Mouse (Mus musculus) ES-E14 (cell line): ENCODE results near the gene Cnot2. TPM values are rescaled to one million over a fixed set of nuclear protein-coding genes. Genes with fewer than 3 reads are reported as not detected.

Source experiments
- DNase-seq: peaks from one replicate; pipeline ENCODE4 v3.0.0-alpha.2; 2013; ENCODE audit warnings: low read depth, low spot score
- H3K27ac ChIP-seq: 2 replicates; pipeline ENCODE4 v1.5.1; 2012; ENCODE audit warnings: low read depth, mild to moderate bottlenecking, low read length, moderate library complexity, mixed read lengths; ENCODE audit not compliant: poor library complexity, insufficient read depth, severe bottlenecking
- H3K36me3 ChIP-seq: 2 replicates; pipeline ENCODE4 v1.6.1; 2012; ENCODE audit warnings: mild to moderate bottlenecking, low read length, moderate library complexity, mixed read lengths; ENCODE audit not compliant: control insufficient read depth, poor library complexity, insufficient read depth, severe bottlenecking
- H3K4me1 ChIP-seq, 2 experiments: fragments of 150-350 bp in 1 of 2; sonication (generic) in 1 of 2; 2 replicates each; pipeline ENCODE4 v1.6.1; 2012; ENCODE audit warnings: low read length in 2 of 2, mild to moderate bottlenecking in 1 of 2, mixed read lengths in 1 of 2; ENCODE audit not compliant: control insufficient read depth in 2 of 2, insufficient read depth in 2 of 2, poor library complexity in 1 of 2
- H3K4me3 ChIP-seq, 2 experiments: fragments of 150-350 bp in 1 of 2; sonication (generic) in 1 of 2; 2 replicates each; pipeline ENCODE4 v1.5.1; 2012; ENCODE audit warnings: low read length in 2 of 2, low read depth in 1 of 2, mild to moderate bottlenecking in 1 of 2, mixed read lengths in 1 of 2; ENCODE audit not compliant: insufficient read depth in 1 of 2, poor library complexity in 1 of 2, severe bottlenecking in 1 of 2
- H3K9ac ChIP-seq: 2 replicates; pipeline ENCODE4 v1.6.1; 2012; ENCODE audit warnings: low read depth, mild to moderate bottlenecking, low read length, mixed read lengths; ENCODE audit not compliant: poor library complexity, insufficient read depth, severe bottlenecking
- H3K9me3 ChIP-seq: fragments of 150-350 bp; sonication (generic); 2 replicates; pipeline ENCODE4 v1.6.1; 2012; ENCODE audit warnings: low read depth, mild to moderate bottlenecking, low read length; ENCODE audit not compliant: control insufficient read depth, insufficient read depth
- CHD2 ChIP-seq: IDR thresholded peaks from 2 replicates; pipeline ENCODE4 v1.6.1; 2014; ENCODE audit warnings: mild to moderate bottlenecking, low read depth, low read length, inconsistent platforms
- HCFC1 ChIP-seq: IDR thresholded peaks from 2 replicates; pipeline ENCODE4 v1.6.1; 2012; ENCODE audit warnings: low read length, inconsistent platforms, borderline replicate concordance; ENCODE audit not compliant: insufficient read depth
- MAFK ChIP-seq: IDR thresholded peaks from 2 replicates; pipeline ENCODE4 v1.6.1; 2014; ENCODE audit warnings: mild to moderate bottlenecking, low read depth, low read length, inconsistent platforms; ENCODE audit not compliant: insufficient read depth
- ZC3H11A ChIP-seq: IDR thresholded peaks from 2 replicates; pipeline ENCODE4 v1.6.1; 2012; ENCODE audit warnings: low read depth, mild to moderate bottlenecking, inconsistent platforms, low read length, borderline replicate concordance
- ZNF384 ChIP-seq: IDR thresholded peaks from 2 replicates; pipeline ENCODE4 v1.6.1; 2012; ENCODE audit warnings: low read depth, low read length, inconsistent platforms
- in situ Hi-C, 2 experiments: fragments of 600-800 bp; cut with MboI; formaldehyde crosslinking; loops; one replicate each; pipeline ENCODE4 v1.15.1; 2025; ENCODE audit warnings: low sequenced_read_pairs in 2 of 2, inconsistent platforms in 1 of 2; ENCODE audit not compliant: unreplicated experiment in 2 of 2
- total RNA-seq: library from RNA; depleted of rRNA; stranded (reverse); fragments of 300-350 nt; gene quantifications from 2 replicates; pipeline ENCODE4 v1.2.3, GENCODE M21; 2012

Cnot2 gene
- total RNA-seq, 1 experiment = 80.5 TPM

DNA sequence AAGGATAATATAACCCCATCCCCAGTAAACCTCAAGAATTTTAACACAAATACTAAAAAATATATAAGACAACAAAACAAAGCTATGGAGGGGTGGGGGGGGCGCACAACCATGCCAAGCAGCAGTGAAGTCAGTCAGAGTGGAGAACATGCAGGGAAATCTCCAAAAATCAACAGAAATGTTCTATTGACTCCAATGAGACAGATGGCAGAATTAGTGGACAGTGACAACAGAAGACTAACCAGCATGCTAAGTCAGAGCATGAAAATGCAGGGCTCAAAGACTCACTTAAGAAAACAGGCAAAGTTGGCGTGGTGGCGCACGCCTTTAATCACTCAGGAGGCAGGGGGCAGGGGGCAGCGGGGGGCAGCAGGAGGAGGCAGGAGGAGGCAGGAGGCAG is 40.6 kb downstream of the Cnot2 start:
- H3K4me3 ChIP-seq = no peak overlapping the region
- H3K9ac ChIP-seq = no peak overlapping the region
- TF ChIP-seq MAFK (no peak), ZNF384 (no peak), ZC3H11A (no peak), HCFC1 (no peak), CHD2 (no peak)
- DNase-seq = no peak
- in situ Hi-C loops = no loop called here
- H3K4me1 ChIP-seq = peaks cover 0 to 5% of the 10 kb centered on the region in 2 experiments; a peak in 1 of 4 replicates
- H3K36me3 ChIP-seq = no peaks in the 10 kb centered on the region
- H3K9me3 ChIP-seq = no peaks in the 10 kb centered on the region
- no peak overlapping the region for H3K27ac ChIP-seq

DNA sequence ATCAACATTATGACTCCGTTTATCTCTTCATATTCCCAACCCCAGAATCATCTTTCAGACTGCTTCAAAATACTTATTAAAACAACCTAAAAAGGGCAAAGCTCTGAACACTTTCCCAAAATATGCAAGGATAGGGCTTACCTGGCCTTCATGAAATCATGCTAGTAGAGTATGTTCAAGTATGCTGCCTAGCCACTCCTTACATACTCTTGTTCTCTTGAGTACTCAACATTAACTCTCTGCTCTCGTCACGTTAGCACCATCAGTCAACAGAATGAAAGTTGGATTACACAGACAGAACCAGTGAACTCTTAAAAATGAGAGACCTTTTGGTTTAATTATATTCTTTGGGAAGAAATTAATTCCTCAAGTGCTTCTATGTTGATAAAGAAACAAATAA is 43.8 kb downstream of the Cnot2 start:
- Histone ChIP-seq H3K9me3 (no peaks in the 10 kb centered on the region), H3K36me3 (no peaks in the 10 kb centered on the region), H3K4me3 (no peak overlapping the region), H3K4me1 (peaks cover 0 to 7% of the 10 kb centered on the region in 2 experiments; a peak in 1 of 4 replicates), H3K27ac (no peak overlapping the region), H3K9ac (no peak overlapping the region)
- DNase-seq = no peak
- in situ Hi-C loops = no loop called here
- no peak for TF ChIP-seq HCFC1
- TF ChIP-seq MAFK = no peak
- TF ChIP-seq ZNF384 = no peak
- TF ChIP-seq ZC3H11A = no peak

- TF ChIP-seq CHD2 = no peak
- TF ChIP-seq MAFK = no peak
- no peak for TF ChIP-seq HCFC1
- TF ChIP-seq ZNF384 = no peak
- no peak for TF ChIP-seq ZC3H11A
- H3K4me3 ChIP-seq = no peak overlapping the region
- no peaks in the 10 kb centered on the region for H3K9me3 ChIP-seq
- H3K36me3 ChIP-seq = no peaks in the 10 kb centered on the region
- 0 out of 4 replicates have a peak, but pooled peaks cover 0 to 3% of the 10 kb centered on the region in 2 experiments for H3K4me1 ChIP-seq
- no peak overlapping the region for H3K9ac ChIP-seq
- in situ Hi-C loops = no loop called here
- no peak for DNase-seq
- no peak overlapping the region for H3K27ac ChIP-seq
These were observed 47.0 kb downstream of the Cnot2 start for GRCm38 (mm10) chr10:116534278-116534677.

- Histone ChIP-seq H3K9ac (no peak overlapping the region), H3K27ac (no peak overlapping the region), H3K4me3 (no peak overlapping the region), H3K4me1 (0 out of 4 replicates have a peak, but pooled peaks cover 0 to 1% of the 10 kb centered on the region in 2 experiments), H3K9me3 (no peaks in the 10 kb centered on the region), H3K36me3 (peaks cover 1% of the 10 kb centered on the region; the same call in 1 of the 2 replicates)
- in situ Hi-C loops = no loop called here
- TF ChIP-seq MAFK (no peak), ZNF384 (no peak), ZC3H11A (no peak), CHD2 (no peak)
- no peak for DNase-seq
These were observed 48.8 kb downstream of the Cnot2 start for GRCm38 (mm10) chr10:116532561-116532960.

- H3K9me3 ChIP-seq = no peaks in the 10 kb centered on the region
- 0 out of 4 replicates have a peak, but pooled peaks cover 0 to 1% of the 10 kb centered on the region in 2 experiments for H3K4me1 ChIP-seq
- no peak for DNase-seq
- peaks cover 2% of the 10 kb centered on the region; the same call in 1 of the 2 replicates for H3K36me3 ChIP-seq
- TF ChIP-seq MAFK (no peak), CHD2 (no peak), ZC3H11A (no peak)
- no peak overlapping the region for H3K4me3 ChIP-seq
- no peak overlapping the region for H3K27ac ChIP-seq
- in situ Hi-C loops = no loop called here
- no peak overlapping the region for H3K9ac ChIP-seq
These were observed 50.2 kb downstream of the Cnot2 start for GRCm38 (mm10) chr10:116531063-116531462.
